Mouse (Mus musculus) macrophage (primary cell): ENCODE data around the gene Slc6a9. TPM values are rescaled to one million over a fixed set of nuclear protein-coding genes. Genes with fewer than 3 reads are reported as not detected.
A peak's percentile ranks its signal among the peaks of the same experiment; 100 is the strongest.

Experiments used
- H3K27ac ChIP-seq: fragments of 350-480 bp; formaldehyde crosslinking; 2 replicates; pipeline ENCODE4 v1.9.0; 2021
- H3K36me3 ChIP-seq: fragments of 350-480 bp; formaldehyde crosslinking; 2 replicates; pipeline ENCODE4 v1.9.0; 2021; ENCODE audit errors: inconsistent target
- H3K4me3 ChIP-seq: fragments of 350-480 bp; formaldehyde crosslinking; 2 replicates; pipeline ENCODE4 v1.9.0; 2021; ENCODE audit errors: inconsistent target
- H3K79me2 ChIP-seq: fragments of 350-480 bp; formaldehyde crosslinking; 2 replicates; pipeline ENCODE4 v1.9.0; 2021; ENCODE audit errors: inconsistent target
- WGBS: methylation state at CpG from one replicate; pipeline ENCODE4 v1.1.7; 2026; ENCODE audit warnings: inconsistent platforms; ENCODE audit not compliant: missing documents; 5-methylcytosine and 5-hydroxymethylcytosine counted together
- polyA plus RNA-seq: library from polyadenylated mRNA; stranded (reverse); fragments of 250-400 nt; gene quantifications from 3 replicates; pipeline ENCODE4 v1.2.4, GENCODE M21; 2018; ENCODE audit warnings: inconsistent platforms

Gene Slc6a9
- polyA plus RNA-seq, 1 experiment from 2014 or later = not detected

DNA sequence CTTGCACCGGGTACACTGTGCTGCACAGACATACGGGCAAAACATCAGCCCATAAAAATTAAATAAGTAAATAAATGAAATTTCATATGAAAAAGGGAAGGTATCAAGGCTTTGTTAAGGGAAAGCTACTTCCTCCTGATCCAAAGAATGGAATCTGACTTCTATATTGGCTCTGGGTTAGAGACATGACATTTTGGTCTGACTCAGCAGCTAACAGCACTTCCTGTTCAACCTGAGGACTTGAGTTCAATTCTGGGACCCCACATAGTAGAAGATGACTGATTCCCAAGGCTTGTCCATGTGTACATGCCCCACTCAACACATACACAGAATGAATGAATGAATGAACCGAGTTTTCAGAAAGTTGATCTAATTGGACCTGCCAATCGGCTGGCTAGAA is 83.5 kb downstream of the Slc6a9 start:
- Histone ChIP-seq H3K4me3 (no peak overlapping the region), H3K79me2 (peaks cover 19% of the 10 kb centered on the region), H3K27ac (peak overlapping the region; percentile 80; the same call in 1 of the 2 replicates), H3K36me3 (no peaks in the 10 kb centered on the region)
- 95% methylated on average over 4 of the region's 4 CpGs for WGBS

DNA sequence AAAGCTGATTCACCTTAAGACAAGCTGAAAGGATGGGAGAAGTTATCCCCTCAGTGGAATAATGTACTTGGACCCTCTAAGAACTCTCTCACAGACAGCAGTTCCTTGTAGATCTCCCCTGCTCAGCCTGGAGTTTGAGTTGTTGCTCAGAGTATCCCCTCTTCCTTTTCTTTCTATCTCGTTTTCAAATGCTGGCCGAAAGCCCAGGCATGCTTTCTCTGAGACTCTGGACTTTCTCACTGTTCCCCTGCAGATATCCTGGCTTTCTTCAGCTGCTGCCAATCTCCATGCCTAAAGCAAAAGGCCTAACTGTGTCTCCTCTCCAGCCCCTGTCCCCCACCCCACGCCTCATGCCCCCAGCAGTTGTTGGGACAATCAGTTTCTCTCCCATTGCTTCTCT is 84.0 kb downstream of the Slc6a9 start:
- no peak overlapping the region for H3K4me3 ChIP-seq
- peaks cover 15% of the 10 kb centered on the region for H3K79me2 ChIP-seq
- H3K36me3 ChIP-seq = no peaks in the 10 kb centered on the region
- peak overlapping the region; percentile 5 for H3K27ac ChIP-seq
- 47% methylated on average over 3 of the region's 3 CpGs for WGBS

DNA sequence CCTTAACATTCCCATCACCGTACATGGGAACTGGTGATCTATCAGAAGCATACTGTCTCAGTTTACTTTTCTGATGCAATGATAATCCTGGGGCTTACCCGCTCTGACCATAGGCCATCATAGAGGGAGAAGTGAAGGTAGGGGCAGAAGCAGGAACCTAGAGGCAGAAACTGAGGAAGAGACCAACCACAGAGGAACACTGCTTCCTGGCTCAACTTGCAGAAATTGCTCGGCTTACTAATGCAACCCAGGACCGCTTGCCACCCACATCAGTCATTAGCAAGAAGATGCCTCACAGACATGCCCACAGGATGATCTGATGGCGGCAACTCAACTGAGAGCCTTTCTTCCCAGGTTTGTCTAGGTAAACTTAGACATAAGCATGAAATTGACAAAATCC is 84.5 kb downstream of the Slc6a9 start:
- no peak overlapping the region for H3K4me3 ChIP-seq
- 10% methylated on average over 5 of the region's 5 CpGs for WGBS
- H3K36me3 ChIP-seq = no peaks in the 10 kb centered on the region
- H3K79me2 ChIP-seq = peaks cover 10% of the 10 kb centered on the region
- H3K27ac ChIP-seq = peak overlapping the region; percentile 5

DNA sequence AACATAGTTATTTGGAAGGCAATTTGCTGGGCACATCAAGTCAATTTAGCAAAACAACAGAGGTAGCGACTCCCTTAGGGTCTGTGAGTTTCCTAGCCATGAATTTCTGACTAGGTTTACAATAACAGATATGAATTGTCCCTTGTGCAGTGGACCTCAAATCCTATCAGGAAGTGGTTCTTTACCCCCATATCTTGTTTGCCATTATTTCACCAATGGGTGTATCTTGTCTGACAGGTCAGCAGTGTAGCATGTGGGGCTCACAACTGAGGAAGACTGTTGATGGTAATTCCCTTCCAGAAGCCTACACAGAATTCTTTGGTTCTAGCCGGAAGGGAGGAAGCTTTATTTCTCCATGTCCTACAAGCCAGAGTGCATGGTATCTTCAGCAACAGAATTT is 87.1 kb downstream of the Slc6a9 start:
- no peak overlapping the region for H3K27ac ChIP-seq
- H3K4me3 ChIP-seq = no peak overlapping the region
- no peaks in the 10 kb centered on the region for H3K36me3 ChIP-seq
- no peaks in the 10 kb centered on the region for H3K79me2 ChIP-seq
- 100% methylated on average over 2 of the region's 2 CpGs for WGBS

DNA sequence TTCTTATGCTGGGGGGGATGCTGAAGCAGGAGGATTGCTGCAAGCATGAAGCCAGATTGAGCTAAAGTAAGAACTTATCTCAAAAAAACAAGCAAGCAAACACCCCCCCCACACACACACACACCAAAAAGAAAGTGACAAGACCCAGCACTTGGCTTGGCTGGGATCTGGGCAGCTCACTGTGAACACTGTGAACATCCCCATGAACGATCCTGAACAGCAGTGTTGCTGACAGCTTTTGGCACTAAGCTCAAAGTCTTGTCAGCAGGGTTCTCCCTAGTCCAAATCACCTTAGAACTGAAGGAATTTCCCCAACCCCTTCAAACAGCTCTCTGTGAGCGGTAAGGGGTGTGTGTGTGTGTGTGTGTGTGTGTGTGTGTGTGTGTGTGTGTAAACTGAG is 89.1 kb downstream of the Slc6a9 start:
- Histone ChIP-seq H3K4me3 (no peak overlapping the region), H3K36me3 (no peaks in the 10 kb centered on the region), H3K79me2 (no peaks in the 10 kb centered on the region), H3K27ac (no peak overlapping the region)
- WGBS = 100% methylated on average over 1 of the region's 2 CpGs

Other genes with a start within 250 kb of the Slc6a9 start
- gene Dmap1, start 152.2 kb upstream of the Slc6a9 start, polyA plus RNA-seq = 10.3 to 15.0 TPM (median 15.0 TPM) in 3 replicates
- gene Gm12845, start 110.1 kb upstream of the Slc6a9 start, polyA plus RNA-seq = not detected in 3 replicates
- gene Klf17, start 68.9 kb upstream of the Slc6a9 start, polyA plus RNA-seq = not detected in 3 replicates
- not detected in 3 replicates for gene Ccdc24, start 38.1 kb downstream of the Slc6a9 start, polyA plus RNA-seq
- gene B4galt2, start 49.0 kb downstream of the Slc6a9 start, polyA plus RNA-seq = 0.14 to 0.58 TPM in 2 of 3 replicates, not detected in the other
- gene Atp6v0b, start 52.8 kb downstream of the Slc6a9 start, polyA plus RNA-seq = 307 to 636 TPM (median 464 TPM) in 3 replicates
- gene Dph2, start 57.5 kb downstream of the Slc6a9 start, polyA plus RNA-seq = 1.9 to 7.4 TPM (median 4.9 TPM) in 3 replicates
- 17.2 to 30.4 TPM (median 28.2 TPM) in 3 replicates for gene Ipo13, start 80.5 kb downstream of the Slc6a9 start, polyA plus RNA-seq
- not detected in 3 replicates for gene Artn, start 95.3 kb downstream of the Slc6a9 start, polyA plus RNA-seq